Mouse (Mus musculus) telencephalon, adult 2 months (tissue): ENCODE measurements around the gene Ppp1ca.

Experiments
- DNase-seq: peaks from one replicate; pipeline ENCODE4 v3.0.0-alpha.2; 2011; ENCODE audit warnings: low read depth, low spot score

The Ppp1ca gene

DNA sequence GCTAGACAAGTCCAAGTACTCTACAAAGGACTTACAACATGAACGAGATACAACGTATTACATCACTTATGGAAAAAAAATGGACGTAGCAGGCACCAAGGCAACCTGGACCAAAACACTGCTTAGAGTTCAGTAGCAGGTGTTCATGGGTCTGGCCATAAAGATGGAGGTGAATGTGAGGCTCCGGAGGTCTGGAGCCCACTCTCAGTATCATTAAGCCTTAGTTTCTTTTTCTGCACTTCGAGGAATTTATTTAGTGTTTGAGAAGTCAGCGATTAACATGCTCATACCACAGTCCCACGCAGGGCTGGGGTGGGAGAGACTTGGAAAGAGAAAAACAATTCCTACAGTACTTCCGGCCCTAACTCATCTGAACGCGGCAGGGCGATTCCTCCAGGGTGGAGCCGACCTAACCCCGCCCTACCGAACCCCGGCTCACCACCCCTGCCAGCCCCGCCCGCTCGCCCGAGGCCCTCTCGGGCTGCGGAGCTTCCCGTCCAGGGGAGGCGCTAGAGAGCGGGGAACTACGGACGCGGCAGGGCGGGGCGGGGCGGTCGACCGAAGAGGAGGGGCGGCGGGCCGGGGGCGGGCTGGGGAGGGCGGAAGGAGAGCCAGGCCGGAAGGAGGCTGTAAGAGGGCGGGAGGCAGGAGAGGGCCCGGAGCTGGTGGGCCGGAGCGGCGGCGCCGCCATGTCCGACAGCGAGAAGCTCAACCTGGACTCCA, at the start of gene Ppp1ca:
Gene Ppp1ca (plus strand): TSS at position 538 of the 723 bp plus-strand sequence.
- peak; percentile 80 for DNase-seq

GRCm38 (mm10) chr19:4142416-4143173, 49.3 kb upstream of the Ppp1ca start:
- DNase-seq: no peak

DNA sequence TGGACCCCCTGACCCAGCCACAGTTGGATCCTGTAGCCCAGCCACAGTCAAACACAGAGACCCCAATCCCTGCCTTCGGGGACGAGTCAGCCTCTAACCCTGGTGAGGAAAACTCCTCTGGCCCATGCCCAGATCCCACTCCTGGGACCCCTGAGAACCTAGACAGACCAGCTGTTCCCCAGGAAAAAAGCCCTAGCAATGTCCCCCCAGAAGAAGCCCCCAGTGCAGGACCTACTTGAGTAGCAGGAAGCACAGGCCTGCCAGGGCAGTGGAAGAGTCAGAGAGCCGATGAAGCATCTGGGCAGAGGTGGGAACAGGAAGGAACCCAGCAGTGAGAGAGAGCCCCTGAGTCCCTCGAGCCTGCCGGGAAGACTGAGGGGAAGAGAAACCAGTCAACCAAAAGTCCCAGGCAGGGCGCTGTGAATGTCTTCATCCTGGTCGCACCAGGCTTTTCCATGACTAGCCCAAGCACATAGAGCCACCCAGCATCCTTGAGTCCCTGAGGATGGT, 48.1 kb upstream of the Ppp1ca start, which contains the start of gene Cabp4:
Gene Cabp4 (minus strand): TSS at position 275 of the 510 bp plus-strand sequence.
- DNase-seq: no peak

DNA sequence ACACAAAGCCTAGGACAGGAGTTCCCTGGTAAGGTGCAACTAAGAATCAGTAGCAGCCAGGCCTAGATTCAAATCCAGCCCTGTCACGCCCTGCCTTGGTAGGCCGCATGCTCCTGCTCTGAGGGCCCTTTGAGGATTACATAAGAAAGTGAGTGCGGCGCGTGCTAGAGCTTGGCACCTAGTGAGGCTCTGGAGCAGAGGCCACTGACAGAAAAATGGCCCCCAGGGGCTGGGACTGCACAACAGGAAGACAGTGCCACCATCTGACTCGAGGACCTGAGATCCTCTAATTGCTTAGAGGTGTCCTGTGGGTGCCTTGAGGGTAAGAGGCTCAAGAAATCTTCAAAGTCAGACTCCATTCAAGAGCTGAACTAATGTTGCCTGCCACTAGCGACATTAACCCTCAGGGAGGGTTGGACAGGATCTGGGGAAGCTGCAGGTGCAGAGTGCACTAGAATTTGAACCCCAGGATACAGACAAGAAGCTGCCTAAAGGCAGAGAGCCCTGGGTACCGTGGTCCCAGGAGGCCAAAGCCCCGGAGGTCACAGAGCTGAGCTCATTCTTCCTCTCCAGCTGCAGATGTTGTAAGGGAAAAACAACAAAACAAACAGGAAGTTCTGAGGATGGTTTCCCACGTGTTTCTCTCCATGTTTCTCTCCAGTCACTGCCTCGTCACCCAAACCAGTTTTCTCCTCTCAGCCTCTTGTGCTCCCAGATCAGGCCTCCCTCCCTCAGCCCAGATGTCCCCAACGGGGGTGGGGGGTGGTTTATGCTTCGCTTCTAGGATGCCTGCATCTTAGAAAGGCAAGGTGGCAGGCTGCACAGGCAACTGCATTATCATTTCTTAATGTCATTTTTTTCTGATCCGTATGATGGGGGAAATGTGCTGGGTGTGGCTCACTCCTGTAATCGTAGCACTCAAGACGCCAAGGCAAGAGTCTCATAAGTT, 47.0 kb upstream of the Ppp1ca start:
- no peak for DNase-seq

GRCm38 (mm10) chr19:4145936-4146335, 45.9 kb upstream of the Ppp1ca start:
- no peak for DNase-seq

DNA sequence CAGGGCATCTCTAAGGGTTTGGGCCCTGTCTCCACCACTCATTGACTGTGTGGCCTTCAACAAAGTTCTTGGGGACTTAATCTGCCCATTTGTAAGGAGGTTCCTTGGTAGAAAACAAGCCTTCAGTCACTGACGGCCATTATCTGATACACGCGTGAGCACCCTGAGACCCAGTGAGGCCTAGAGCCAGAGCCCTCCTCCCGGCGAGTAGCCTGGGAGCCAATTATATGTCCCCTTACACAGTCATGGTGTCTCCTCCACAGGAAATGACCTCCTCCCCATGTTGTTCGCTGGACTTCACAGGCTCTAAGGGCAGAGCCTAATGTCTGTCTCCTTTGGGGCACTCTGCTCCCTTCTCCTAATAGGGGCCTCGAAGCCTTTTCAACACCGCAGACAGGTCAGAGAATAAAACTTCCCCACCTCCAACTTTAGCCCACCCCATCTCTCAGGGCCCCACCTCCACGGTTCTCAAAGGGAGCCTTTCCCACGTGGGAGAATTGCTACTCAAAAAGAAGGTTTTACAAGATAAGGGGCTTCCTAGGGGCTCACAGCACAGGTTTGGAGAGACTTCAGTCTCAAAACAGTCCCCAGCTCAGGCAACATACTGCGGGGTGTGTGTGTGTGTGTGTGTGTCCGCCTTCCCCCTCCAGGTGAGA, 45.4 kb upstream of the Ppp1ca start:
- DNase-seq: no peak

GRCm38 (mm10) chr19:4147022-4147405, 44.9 kb upstream of the Ppp1ca start:
- no peak for DNase-seq

DNA sequence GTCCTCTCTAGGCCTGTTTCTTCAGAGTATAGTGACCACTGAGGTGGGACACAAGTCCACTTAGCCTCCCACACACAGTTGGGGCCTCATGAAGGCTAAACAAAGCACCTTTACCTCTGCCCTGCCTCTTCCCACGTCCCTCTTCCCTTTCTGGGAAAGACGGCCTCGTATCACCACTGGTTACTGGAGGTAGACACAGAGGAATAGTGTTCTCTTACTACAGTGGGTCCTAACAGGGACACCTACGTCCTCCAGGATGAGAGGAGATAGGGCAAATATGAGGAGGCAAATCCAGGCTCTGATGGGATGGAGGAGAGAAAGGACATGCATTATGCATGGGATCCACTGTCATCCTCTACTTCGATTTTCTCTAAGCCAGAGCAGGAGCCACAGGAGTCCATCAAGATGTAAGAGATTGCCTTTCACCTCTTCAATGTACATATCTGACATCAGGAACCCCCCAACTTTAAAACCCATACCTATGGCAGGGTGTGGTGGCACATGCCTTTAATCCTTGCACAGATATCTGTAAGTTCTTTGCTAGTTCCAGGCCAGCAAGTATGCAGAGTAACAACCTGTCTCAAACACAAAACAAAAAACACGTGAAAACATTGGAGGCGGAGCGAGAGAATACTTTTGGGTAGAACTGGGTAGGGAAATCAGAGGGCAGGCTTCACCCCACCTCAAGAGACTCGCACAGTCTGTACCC, 43.9 kb upstream of the Ppp1ca start:
- DNase-seq: no peak

DNA sequence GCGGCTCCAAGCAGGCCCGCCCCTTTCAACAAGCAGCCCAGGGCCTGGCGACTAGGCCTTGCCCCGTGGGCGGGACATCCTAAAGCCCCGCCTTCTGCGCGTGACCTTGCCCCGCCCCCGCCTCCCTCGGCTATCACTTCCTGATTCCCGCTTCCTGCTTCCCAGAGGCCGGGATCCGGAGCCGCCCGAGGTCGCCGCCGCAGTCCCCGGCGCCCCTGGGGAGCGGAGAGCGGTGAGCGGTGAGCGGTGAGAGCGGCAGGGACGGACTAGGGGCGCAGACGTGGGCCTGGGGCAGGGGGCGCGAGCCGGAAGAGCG, 43.4 kb upstream of the Ppp1ca start, which contains the start of gene Coro1b:
Gene Coro1b (plus strand): TSS at position 129 of the 316 bp plus-strand sequence.
- DNase-seq: peak; percentile 85

DNA sequence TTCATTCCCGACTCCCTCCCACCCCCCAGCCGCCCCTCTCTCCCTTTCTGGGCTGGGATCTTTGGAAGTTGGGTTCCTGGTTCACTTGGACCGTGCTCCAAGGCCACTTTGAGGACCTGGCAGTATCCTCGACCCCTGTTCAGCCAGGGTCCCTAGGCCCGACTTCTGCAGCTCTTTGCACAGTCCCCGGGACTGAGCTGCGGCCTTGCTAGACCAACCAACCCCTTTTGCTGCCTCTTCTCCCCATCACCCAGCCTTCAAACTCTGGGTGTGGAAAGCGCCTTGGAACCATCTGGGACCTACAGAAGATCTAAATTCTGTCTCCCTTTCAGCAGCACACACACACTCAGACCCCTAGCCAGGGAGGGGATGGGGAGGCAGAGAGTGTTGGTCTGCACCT, 43.0 kb upstream of the Ppp1ca start:
- no peak for DNase-seq

DNA sequence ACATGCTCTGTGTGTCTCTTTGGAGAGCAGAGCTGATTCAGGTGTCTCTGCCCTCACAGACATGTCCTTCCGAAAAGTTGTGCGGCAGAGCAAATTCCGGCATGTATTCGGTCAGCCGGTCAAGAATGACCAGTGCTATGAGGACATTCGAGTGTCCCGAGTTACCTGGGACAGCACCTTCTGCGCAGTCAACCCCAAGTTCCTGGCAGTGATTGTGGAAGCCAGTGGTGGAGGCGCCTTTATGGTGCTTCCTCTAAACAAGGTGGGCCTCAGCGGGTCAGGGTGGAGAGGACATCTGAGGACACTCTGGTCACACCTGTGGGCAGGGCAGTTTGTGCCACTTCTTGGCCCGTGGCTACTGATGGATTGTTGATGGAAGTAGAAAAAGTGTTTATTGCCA, 42.6 kb upstream of the Ppp1ca start:
- no peak for DNase-seq

DNA sequence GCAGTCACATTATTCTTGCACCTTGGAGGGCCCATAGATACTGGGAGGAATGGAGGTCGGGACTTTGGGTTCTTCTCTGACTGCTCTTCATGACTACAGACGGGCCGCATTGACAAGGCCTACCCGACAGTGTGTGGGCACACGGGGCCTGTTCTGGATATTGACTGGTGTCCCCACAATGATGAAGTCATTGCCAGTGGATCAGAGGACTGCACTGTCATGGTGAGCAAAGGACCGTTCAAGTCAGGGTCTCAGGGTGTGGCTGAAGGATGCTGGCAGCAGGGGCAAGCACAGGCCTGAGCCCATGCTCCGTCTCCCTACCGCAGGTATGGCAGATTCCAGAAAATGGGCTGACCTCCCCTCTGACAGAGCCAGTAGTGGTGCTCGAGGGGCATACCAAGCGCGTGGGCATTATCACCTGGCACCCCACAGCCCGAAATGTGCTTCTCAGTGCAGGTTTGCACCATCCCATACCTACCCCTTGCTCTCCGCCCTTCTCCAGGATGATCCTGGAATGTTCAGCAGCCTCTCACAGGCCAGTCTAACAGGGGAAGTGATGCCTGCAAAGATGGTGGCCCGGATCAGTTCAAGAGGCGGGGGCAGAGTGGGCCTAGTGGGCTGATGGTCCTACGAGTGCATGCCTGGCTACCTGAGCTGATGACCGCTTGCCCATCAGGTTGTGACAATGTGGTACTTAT, 42.0 kb upstream of the Ppp1ca start:
- no peak for DNase-seq

DNA sequence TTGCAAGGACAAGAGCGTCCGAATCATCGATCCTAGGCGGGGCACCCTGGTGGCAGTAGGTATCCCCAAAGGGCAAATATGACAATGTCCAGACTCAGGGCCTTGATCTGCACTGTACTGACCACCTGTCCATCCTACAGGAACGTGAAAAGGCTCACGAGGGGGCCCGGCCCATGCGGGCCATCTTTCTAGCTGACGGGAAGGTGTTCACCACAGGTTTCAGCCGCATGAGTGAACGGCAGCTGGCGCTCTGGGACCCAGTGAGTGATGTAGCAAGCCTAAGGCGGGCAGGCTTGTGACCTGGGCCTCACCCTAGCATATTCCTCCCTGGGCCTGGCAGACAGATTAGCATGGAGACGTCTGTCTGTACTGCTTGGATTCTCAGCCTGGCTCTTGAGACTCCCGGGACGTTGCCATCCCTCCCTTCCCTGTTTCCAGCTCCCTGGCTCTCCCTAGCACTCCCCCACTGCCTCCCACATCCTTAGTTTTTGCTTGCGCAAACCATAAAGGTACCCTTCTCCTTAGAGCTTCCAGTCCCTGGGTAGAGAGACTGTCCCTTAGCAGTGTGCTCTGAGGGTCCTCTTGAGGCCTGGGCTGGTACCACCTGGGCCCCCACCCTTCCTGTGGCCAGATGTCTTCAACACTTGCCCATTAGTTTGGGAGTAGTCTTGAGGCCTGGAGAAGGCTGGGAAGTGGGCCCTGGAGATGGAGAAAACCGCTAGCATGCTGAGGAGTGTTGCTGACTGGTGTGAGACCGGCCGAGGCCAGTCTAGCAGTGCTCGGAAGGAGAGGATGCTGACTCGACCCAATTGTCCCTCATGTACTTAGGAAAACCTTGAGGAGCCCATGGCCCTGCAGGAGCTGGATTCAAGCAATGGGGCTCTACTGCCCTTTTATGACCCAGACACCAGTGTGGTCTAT, 41.0 kb upstream of the Ppp1ca start:
- no peak for DNase-seq

- DNase-seq: no peak
Observed at GRCm38 (mm10) chr19:4151488-4151860, 40.4 kb upstream of the Ppp1ca start.

- no peak for DNase-seq
Observed at GRCm38 (mm10) chr19:4151898-4152297, 40.0 kb upstream of the Ppp1ca start.

- DNase-seq: no peak
Observed at GRCm38 (mm10) chr19:4152445-4153231, 39.2 kb upstream of the Ppp1ca start.

DNA sequence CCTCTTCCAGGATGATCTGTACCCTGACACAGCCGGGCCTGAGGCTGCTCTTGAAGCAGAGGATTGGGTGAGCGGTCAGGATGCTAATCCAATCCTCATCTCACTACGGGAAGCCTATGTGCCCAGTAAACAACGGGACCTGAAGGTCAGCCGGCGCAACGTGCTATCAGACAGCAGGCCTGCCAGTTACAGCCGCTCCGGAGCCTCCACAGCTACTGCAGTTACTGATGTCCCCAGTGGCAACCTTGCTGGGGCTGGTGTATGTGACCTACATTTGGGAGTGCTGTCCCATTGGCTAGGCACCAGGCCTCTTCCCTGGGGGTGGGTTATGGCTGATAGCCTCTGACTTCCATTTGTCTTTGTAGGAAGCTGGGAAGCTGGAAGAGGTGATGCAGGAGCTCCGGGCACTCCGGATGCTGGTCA, 38.6 kb upstream of the Ppp1ca start, which contains the start of gene Ptprcap:
Gene Ptprcap (plus strand): TSS at position 373 of the 423 bp plus-strand sequence.
- no peak for DNase-seq
